Mouse (Mus musculus) ES-Bruce4 (cell line): ENCODE measurements at regions not wholly inside any gene's neighbourhood (a gene's known extent, or its start where the extent isn't known, plus 50 kb on each side); places are given as distances from the start of the nearest gene placed in this dataset.

Experiments used
- H3K27ac ChIP-seq: 2 replicates; pipeline ENCODE4 v1.5.1; 2012; ENCODE audit warnings: low read length, inconsistent platforms; ENCODE audit not compliant: insufficient read depth
- H3K27me3 ChIP-seq: 2 replicates; pipeline ENCODE4 v1.6.1; 2012; ENCODE audit warnings: mild to moderate bottlenecking, low read length, inconsistent platforms; ENCODE audit not compliant: control insufficient read depth, poor library complexity, insufficient read depth, severe bottlenecking
- H3K36me3 ChIP-seq: 2 replicates; pipeline ENCODE4 v1.6.1; 2012; ENCODE audit warnings: inconsistent platforms, mild to moderate bottlenecking, low read length, moderate library complexity; ENCODE audit not compliant: control insufficient read depth, poor library complexity, insufficient read depth, severe bottlenecking
- H3K4me1 ChIP-seq: one replicate; pipeline ENCODE4 v1.8.1; 2011; ENCODE audit warnings: low read length; ENCODE audit not compliant: control insufficient read depth, insufficient read depth
- H3K4me3 ChIP-seq: 2 replicates; pipeline ENCODE4 v1.5.1; 2011; ENCODE audit warnings: low read depth, mild to moderate bottlenecking, low read length
- H3K9ac ChIP-seq: 2 replicates; pipeline ENCODE4 v1.6.1; 2012; ENCODE audit warnings: low read depth, mild to moderate bottlenecking, inconsistent platforms; ENCODE audit not compliant: poor library complexity, severe bottlenecking
- H3K9me3 ChIP-seq: replicated peaks from 2 replicates; pipeline ENCODE4 v1.6.1; 2012; ENCODE audit warnings: mild to moderate bottlenecking, low read length, inconsistent platforms; ENCODE audit not compliant: control insufficient read depth, poor library complexity, insufficient read depth, severe bottlenecking
- CTCF ChIP-seq: IDR thresholded peaks from one replicate; pipeline ENCODE4 v1.8.1; 2011; ENCODE audit warnings: low read depth, low read length
- EP300 ChIP-seq: IDR thresholded peaks from 2 replicates; pipeline ENCODE4 v1.6.1; 2011; ENCODE audit warnings: low read depth, low read length; ENCODE audit not compliant: insufficient read depth
- POLR2A ChIP-seq: IDR thresholded peaks from one replicate; pipeline ENCODE4 v1.8.1; 2011; ENCODE audit warnings: low read length; ENCODE audit not compliant: insufficient read depth

DNA sequence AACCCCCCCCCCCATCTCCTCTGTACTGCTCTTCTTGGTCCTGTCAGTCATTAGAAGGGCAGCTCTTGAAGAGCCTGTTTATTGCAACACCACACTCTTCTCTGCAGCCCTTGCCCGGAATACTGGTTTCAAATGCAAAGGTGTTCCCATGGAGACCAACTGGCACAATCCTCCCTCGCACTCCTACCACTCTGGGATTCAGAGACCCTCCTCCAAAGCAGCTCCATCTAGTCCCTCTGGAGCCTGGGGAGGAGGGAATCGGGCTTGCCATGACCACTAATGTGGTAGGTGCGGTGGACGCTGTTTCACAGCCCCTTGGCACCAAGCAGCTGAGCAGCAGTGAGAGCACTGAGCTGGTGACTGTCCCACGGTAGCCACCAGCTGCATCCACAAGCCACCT lies 83.1 kb downstream of the Stk35 start:
- no peaks in the 10 kb centered on the region for H3K9me3 ChIP-seq
- H3K4me3 ChIP-seq = no peak overlapping the region
- H3K4me1 ChIP-seq = no peaks in the 10 kb centered on the region
- no peak overlapping the region for H3K9ac ChIP-seq
- H3K27me3 ChIP-seq = no peaks in the 10 kb centered on the region
- H3K27ac ChIP-seq = no peak overlapping the region
- no peaks in the 10 kb centered on the region for H3K36me3 ChIP-seq
- TF ChIP-seq EP300 (no peak), CTCF (no peak), POLR2A (no peak)

DNA sequence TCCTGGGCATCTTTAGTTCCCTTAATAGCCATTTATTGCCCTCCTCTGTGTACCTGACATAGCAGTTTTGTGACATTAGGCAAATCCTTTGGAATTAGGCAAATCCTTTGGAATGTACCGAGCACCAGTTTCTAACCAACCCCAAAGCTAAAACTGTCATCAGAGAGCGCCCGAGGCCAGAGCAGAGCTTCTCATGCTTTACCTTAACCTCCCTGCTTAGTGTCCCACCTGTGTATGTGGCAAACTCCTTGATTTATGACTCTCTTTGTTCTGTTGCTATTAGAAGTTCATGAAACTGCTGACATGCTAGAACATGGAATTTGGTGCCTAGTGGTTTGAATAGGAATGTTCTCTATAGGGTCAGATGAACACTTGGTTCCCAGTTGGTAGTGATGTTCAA lies 84.0 kb downstream of the Stk35 start:
- no peaks in the 10 kb centered on the region for H3K36me3 ChIP-seq

GRCm38 (mm10) chr2:129885536-129885935 lies 85.2 kb downstream of the Stk35 start:
- no peak overlapping the region for H3K9ac ChIP-seq
- no peaks in the 10 kb centered on the region for H3K9me3 ChIP-seq
- TF ChIP-seq EP300 (no peak), POLR2A (no peak), CTCF (no peak)
- H3K4me1 ChIP-seq = no peaks in the 10 kb centered on the region
- H3K36me3 ChIP-seq = no peaks in the 10 kb centered on the region
- no peak overlapping the region for H3K4me3 ChIP-seq
- no peaks in the 10 kb centered on the region for H3K27me3 ChIP-seq
- H3K27ac ChIP-seq = no peak overlapping the region

More for the DNA sequence above, 84.0 kb downstream of the Stk35 start:
- TF ChIP-seq POLR2A (no peak), CTCF (no peak), EP300 (no peak)
- Histone ChIP-seq H3K27me3 (no peaks in the 10 kb centered on the region), H3K4me1 (no peaks in the 10 kb centered on the region), H3K9me3 (no peaks in the 10 kb centered on the region), H3K9ac (no peak overlapping the region), H3K4me3 (no peak overlapping the region), H3K27ac (no peak overlapping the region)

DNA sequence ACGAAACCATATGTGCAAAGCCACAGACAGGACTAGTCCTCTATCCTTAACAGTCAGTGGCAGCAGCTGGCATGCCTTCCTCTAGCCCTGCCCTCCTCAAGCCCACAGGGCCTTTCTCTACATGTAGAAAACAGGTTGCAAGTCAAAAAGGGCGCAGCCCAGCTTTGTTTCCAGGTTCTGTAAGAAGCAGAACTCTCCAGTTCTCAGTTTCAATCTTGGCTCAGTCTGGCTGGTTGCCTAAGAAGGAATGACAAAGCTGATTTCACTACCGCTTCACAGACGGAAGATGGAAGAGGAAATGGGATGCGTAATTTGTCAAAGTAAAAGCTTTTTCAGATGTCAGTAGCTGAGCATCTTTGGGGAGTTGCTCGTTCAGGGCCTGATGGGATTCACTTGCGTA lies 92.9 kb downstream of the Stk35 start:
- Histone ChIP-seq H3K27me3 (no peaks in the 10 kb centered on the region), H3K36me3 (no peaks in the 10 kb centered on the region), H3K4me3 (no peak overlapping the region), H3K9me3 (no peaks in the 10 kb centered on the region), H3K9ac (no peak overlapping the region), H3K27ac (no peak overlapping the region), H3K4me1 (no peaks in the 10 kb centered on the region)
- TF ChIP-seq CTCF = no peak
- no peak for TF ChIP-seq POLR2A
- TF ChIP-seq EP300 = no peak

DNA sequence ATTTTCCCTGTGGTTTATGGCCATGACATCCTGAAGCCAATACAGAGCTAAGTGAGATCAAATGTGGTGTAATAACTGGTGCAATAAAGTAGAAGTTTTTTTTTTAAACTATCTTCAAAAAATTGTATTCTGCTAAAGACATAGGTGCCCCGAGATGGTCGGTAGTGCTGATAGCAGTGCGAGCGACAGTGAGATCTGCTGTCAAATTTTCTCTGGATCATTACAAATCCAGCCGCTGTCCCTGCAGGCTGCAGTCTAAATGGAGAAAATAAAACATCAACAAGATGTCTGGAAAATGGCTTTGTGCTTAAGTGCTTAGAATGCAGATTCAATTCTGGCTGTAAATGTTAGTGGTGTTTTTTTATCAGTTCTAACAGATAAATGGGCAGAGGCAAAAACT lies 93.5 kb downstream of the Stk35 start:
- Histone ChIP-seq H3K36me3 (no peaks in the 10 kb centered on the region), H3K27ac (no peak overlapping the region), H3K27me3 (no peaks in the 10 kb centered on the region), H3K4me1 (no peaks in the 10 kb centered on the region), H3K9me3 (no peaks in the 10 kb centered on the region), H3K9ac (no peak overlapping the region), H3K4me3 (no peak overlapping the region)
- TF ChIP-seq EP300 = no peak
- TF ChIP-seq POLR2A = no peak
- no peak for TF ChIP-seq CTCF

GRCm38 (mm10) chr2:129894906-129895305 lies 94.6 kb downstream of the Stk35 start:
- H3K36me3 ChIP-seq = no peaks in the 10 kb centered on the region
- H3K4me3 ChIP-seq = no peak overlapping the region
- H3K27me3 ChIP-seq = no peaks in the 10 kb centered on the region
- TF ChIP-seq CTCF = no peak
- no peak for TF ChIP-seq EP300
- no peak for TF ChIP-seq POLR2A
- no peak overlapping the region for H3K27ac ChIP-seq
- no peak overlapping the region for H3K9ac ChIP-seq
- no peaks in the 10 kb centered on the region for H3K9me3 ChIP-seq
- no peaks in the 10 kb centered on the region for H3K4me1 ChIP-seq
